Mouse (Mus musculus): Measurements from ENCODE around the gene Acadl.

The Acadl gene

DNA sequence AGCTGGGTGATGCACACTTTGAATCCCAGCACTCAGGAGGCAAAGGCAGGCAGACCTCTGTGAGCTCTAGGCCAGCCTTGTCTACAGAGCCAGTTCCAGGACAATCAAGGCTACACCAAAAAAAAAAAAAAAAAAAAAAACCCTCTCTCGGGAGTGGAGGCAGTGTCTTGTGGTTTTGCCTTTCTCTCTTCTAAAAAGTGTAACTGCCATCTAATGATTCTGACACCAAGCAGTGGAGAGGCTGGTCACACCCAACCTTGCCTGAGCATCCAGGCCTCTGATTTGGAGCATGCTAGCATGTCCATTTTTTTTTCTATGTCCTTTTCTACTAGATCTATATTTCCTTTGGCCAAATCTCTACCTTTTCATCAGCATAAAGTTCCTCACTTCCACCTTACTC, 23.9 kb downstream of the Acadl start:
- DNase-seq (ENCODE audit: low read depth): no peak

DNA sequence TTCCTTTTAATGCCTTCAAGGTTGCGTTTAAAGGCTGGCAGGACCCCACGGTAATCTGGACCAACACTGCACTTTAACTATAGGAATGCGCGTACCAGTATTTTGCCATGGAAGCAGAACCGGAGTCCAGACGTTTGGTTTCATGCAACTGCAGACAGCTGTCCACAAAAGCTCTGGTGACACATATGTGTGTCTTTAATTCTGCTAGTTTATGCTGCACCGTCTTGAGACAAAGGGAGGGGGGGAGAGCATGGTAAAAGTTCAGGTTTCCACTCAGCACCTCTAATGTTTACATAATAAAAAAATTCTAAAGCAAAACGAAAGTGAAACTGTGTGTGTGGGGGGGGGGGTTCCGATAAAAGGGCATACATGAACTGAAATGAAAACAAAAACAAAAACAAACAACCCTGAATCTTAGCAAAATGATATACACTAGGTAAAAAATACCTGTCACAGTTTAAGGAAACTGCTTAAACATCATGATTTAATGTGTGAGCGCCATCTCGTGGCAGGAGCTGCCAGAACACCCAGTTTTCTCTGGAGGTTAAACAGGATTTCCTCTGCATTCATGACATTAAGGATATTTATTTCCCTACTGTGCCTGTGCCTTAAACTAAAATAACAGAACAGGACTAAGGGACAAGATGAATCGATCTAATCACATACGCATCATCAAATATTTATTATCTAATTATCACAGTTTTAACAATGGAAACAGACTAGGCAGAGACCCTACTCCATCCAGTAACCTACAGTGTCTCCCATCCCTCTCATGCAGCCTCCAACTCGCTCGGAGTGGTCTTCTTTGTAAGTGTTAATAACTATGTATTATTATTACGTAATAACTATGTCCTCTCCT, 24.7 kb downstream of the Acadl start:
- no peak for DNase-seq (ENCODE audit: low read depth)

DNA sequence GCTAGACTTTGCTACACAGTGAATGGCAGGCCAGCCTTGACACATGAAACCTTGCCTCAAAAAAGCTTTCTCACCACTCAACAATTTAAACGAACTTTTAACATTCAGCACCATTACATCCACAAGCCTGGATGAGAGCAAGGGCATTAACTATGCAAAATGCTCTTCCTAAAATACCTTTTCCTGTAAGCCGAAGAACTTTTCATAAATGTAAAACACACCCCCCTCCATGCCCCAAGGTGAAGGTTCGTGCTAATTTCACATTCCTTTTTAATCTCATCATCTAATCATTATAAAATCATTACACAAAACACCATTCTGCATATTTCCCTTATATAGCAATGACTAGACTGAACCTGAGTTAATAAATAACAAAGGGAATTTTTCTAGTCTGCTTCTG, 25.9 kb downstream of the Acadl start:
- no peak for DNase-seq (ENCODE audit: low read depth)

DNA sequence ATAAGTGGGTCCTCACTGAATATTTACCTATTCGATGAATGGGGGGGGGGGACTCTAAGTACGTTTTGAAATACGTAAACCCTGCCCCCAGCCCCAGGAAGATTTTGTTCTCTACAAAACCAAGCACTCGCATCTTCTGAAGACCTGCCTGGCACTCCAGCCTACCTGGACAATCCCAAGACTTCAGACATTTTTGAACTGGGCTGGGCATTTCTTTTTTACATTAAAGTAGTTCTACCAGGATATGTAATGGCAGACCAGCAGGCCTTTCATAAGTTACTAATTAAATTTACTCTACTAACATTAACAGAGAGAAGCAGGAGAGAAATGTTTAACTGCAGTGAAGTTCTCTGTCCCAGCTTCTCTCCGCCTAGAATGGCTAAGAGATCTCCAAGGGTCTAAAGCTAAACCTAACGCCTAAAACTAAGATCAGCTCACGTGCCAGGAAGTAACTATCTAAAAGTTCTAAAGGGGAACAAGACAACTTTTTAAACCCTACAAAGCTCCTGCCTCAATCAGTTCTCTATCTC, 30.4 kb downstream of the Acadl start:
- no peak for DNase-seq (ENCODE audit: low read depth)

DNA sequence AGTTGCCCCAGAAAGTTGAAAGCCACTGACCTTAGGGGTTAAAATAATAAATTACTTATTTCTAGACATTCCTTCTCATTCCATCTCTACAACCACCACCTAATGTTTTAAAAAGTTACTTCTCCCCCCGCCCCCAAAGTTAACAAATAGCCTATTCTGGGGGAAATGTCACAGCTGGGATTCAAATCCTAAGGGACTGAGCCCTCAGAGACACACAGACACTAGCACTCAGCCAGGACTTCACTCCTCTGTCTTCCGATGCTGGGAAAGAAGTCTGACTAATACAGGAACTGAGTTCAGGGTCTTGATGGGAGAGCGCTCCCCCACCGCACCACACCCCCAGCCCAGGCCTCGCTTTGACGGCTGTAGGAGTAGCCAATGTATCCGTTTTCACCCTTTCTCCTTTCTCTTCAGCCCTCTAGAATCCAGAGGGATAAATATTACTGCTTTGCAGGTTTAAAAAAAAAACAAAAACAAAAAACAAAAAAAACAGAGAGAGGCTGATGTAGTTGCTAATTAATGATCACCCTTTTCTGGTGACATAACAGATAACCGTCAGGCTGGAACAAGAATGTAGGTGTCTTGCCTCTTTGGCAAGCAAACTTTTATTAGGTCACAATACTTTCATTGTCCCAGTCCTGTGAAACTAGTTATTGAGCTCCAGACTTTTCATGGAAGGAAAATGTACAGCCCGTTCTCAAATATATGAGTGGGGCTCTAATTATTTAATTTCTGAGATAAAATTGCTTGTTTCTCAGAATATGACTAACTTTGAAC, 31.1 kb downstream of the Acadl start:
- DNase-seq (ENCODE audit: low read depth): no peak

DNA sequence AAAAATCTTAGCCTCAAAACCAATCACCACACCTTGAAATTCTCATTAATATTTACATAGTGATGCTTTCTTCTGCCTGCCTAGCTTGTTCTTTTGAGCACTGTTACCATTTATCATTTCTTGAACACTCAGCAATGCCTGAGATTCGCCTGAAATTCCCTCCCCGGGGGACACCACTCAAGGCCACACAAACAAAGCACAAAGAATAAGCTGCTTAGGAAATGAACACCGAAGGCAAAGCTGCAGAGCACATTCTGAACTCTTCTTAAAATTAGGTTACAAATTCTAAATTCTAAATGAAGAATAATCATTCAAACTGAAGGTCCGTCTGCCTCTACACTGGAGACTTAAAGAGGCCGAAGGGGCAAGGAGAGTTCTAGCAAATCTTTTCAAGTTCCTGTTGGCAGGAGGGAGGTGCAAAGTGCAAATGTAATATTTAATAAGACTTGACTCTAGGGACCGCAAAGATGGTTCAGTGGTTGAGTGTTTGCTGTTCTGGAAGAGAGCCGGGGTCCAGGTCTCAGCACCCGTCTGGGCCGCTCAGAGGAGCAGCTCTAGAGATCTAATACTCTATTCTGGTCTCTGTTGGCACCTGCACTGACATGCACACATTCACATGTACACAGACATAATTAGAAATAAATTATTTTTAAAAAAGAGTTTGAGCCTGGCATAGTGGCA, 33.5 kb downstream of the Acadl start:
- DNase-seq (ENCODE audit: low read depth): no peak

DNA sequence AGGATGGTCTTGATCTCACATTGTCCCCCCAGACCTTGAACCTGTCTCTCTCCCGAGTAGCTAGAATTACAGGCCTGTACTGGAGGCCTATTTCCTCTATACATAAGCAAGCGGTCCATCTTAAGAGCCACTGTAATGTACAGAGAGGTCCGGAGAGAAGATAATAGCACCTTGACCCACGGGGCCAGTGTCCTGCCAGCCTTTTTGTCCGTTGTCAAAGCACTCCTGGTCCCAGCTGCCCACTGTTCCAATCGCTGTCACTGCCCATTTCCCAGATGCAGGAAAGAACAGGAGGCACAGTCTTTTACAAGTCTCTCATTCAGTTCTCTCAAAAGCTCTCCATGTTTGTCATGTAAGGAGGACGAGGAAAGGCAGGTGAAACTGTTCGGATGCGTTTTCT, 41.1 kb downstream of the Acadl start:
- no peak for DNase-seq (ENCODE audit: low read depth)

DNA sequence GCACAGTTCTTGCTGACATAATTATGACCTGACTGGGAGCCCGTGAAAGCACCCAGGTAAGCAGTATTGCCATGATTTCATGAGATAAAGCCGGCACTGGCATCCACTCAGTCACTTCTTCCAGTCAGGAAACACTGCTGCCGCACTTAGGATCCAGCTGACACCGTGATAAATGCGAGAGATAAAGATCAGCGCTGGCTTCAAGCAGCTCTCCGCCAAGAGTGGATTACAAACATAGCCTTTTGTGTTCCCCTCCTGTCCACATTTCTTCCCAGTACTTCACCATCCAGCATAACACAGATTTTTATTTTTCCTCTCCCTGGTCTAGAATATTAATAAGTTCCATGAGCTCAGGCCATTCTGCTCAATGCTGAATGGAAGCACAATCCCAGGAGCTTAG, 42.8 kb downstream of the Acadl start:
- no peak for DNase-seq (ENCODE audit: low read depth)

DNA sequence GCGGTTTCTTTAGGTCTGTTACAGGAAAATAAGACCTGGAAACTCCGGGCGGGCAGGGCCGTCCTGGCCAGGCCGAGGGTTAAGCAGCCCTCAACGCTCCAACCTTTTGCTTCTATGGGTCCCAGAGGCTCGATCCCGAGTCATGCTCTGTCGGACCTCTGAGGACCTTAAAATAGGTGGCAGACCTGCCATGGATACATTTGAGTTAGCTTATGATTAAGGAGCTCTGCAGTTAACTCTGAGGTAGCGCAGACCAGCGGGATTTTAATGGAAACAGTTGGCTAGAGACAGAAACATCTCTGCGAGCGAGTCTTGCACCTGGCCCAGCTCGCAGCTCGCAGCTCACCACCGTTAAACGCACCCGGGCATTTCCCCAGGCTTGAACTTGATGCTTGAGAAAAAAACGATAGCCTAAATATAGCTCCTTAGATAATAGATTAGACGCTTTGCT, 45.2 kb downstream of the Acadl start:
- DNase-seq (ENCODE audit: low read depth): peak; percentile 18

DNA sequence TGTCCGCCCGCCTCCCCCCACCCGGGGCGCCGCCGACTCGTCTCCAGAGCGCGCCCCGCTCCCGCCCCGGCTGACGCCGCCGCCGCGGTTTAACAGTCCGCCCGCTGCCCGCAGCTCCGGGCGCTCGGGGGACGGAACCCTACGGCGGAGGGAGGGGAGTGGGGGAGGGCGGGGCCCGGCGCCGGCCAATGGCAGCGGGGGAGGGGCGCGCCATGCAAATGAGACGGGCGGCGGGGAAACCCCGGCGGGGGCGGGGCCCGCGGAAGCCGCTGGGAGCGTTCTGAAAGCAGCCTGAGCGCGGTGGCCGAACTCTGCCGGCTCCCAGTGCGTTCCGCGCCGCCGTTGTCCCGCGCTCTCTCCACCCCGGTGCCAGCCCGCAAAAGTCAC, 45.6 kb downstream of the Acadl start, which contains the start of gene Kansl1l:
Gene Kansl1l, minus strand, starts transcription at position 110 of the 387 bp plus-strand sequence.
- peak; percentile 79 for DNase-seq (ENCODE audit: low read depth)

DNA sequence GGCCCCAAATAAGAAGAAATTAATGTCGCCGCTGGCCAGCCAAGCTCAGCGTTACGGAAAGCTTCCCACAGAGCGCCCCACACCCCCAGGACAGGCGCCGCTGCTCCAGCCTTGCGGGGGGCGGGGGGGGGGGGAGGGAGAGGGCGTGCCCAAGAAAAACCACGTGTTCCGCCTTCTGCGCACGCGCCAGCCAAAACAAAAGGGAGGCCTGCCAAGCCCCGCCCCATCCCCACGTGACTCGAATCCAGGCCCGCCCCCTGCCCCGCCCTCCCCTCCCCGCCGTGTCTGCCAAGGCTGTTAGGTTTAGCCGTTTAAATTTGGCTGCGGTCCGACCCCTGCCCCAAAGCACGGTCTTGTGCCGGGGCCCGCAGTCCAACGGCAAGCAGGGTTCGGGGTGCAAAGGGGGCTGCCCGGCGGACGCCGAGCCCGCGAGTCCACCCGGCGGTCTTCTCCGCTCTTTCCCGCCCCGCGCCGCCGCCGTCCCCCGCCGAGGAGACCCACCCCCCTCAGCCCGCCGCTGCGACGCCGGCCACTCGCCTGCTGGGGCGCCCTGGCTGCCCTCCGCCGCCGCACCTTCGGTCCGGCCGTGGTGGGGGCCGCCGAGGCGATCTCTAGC, 46.1 kb downstream of the Acadl start:
- DNase-seq (ENCODE audit: low read depth): peak; percentile 75

DNA sequence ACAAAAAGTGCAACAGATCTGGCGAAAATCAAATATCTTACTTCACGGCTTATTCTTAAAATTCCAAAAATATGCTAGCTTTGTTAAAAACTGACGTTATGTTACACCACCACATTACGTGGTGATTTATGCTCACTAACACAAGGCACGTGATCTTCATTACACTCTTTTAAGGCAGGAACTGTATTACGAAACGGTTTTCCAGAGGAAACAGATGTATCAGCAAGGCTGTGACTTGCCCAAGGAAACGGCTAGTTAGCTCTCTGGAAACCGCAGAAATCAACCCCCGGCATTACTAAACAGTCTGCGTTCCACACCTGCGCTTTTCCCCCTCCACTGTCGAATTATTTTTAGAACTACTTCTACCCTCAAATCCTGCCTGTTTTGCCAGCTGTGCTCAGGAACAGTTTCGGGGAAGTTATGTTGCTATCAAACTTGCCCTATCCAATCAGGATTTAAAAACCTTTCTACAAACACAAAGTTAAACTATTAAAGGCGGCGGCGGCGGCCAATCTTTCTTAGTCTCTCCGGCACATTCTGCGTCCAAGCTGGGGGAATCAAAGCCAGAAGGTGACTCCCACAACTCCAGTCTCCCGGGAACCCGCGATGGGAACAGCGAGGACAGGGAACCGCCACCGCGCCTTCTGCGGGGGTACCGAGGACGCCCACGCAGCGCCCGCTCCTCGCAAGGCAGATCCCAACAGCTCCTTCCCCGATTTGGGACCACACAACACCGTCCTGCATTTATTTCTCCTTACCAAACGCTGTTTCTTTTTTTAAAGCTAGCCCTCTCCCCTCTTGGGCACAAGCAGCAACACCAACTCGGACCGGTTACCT, 46.9 kb downstream of the Acadl start:
- peak; percentile 67 for DNase-seq (ENCODE audit: low read depth)

DNA sequence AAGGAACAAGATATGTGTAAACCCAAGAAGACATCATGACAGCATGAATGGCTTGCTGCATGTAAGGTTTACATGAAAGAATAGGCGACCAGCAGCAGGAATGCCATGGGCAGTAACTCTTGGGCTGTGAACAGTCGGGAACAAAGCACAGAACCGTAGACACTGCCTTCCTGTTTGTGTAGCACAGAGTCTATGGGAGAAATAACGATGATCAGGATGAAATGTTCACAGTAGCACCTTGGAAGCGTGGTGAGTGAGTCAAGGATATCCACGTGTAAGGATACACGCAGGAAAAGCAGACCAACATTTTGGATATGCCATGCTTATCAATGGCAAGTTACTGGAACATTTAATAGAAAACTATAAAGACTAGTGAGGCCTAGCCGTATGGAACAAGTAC, 48.3 kb downstream of the Acadl start:
- no peak for DNase-seq (ENCODE audit: low read depth)

DNA sequence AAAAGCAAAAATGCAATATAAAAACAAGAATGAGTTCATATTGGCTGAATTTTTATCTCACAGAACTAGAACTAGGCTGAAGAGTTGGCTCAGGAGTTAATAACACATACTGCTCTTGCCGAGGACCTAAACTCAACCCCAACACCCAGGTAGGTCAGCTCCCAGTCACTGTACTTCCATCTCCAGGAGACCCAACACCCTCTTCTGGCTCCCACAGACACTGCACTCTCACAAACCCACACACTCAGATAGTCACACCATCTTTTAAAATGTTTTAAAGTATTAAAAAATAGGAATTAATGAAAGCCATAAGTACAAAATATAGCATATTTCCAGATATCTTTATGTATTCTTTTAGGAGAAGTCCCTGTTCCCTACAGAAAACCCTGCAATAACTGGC, 49.9 kb downstream of the Acadl start:
- DNase-seq (ENCODE audit: low read depth): no peak

DNA sequence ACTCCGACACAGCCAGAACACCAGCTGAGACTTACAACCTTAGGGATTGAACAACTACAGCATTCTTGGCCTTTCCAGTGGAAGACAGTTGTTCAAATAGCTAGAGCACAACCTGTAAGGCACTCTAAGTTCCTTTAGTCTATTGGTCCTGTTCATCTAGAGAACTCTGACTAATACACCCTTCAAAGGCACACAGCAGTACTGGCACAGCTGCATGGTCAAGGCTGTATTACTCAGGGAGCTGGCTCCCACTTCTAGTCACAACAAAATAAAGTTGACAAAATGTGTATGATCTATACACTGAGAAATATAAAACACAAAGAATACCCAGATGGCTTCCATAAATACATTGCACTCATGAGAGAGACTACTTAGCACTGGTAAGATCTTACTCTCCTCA, 56.3 kb downstream of the Acadl start:
- no peak for DNase-seq (ENCODE audit: low read depth)

DNA sequence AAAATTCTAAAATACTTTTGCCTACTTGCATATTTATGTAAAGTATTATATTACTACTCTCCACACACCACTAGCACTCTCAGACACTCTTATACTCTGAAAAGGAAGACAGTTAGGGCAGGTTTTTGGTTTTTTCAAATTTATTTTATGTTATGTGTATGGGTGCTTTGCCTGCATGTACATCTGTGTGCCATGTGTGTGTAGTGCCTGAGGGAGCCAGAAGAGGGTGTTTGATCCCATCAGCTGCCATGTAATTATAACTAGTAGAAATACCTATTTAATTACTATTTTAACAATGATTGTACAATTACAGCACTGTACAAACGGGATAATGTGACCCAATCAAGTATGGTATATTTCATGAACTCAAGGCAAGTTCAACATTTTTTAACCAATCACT, 57.7 kb downstream of the Acadl start:
- DNase-seq (ENCODE audit: low read depth): no peak

DNA sequence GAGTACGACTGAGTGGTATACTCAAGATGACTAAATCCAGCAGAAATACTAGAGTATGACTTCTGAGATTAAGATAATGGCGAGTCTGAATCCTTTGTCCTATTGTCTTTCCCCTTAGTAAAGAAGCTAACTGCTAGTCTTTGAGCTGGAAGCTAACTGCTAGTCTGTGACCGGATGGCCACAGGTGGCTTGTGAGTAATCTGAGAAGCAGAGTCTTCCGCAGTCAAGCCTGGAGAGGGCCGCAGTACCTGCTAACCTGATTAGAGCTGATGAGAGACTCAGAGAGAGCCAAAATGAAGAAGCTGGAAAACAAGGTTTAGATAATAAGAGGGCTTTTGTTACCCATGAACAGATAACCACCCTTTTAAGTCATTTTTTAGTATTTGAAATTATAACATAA, 58.4 kb downstream of the Acadl start:
- DNase-seq (ENCODE audit: low read depth): no peak

DNA sequence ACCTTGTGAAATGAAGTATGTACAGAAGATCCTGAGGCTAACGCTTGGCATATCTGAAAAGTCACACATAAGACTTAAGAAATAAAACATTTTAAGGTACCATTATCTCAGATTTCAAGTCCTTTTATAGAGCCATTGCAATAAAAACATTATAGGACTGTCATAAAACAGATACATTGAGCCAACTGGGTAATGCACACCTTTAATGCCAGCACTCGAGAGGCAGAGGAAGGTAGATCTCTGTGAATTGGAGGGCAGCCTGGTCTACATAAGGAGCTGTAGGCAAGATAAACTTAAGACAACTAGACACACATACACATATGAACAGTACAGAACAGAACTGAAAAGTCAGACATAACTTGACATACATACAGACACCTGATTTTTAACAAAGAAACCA, 65.1 kb downstream of the Acadl start:
- DNase-seq (ENCODE audit: low read depth): no peak

DNA sequence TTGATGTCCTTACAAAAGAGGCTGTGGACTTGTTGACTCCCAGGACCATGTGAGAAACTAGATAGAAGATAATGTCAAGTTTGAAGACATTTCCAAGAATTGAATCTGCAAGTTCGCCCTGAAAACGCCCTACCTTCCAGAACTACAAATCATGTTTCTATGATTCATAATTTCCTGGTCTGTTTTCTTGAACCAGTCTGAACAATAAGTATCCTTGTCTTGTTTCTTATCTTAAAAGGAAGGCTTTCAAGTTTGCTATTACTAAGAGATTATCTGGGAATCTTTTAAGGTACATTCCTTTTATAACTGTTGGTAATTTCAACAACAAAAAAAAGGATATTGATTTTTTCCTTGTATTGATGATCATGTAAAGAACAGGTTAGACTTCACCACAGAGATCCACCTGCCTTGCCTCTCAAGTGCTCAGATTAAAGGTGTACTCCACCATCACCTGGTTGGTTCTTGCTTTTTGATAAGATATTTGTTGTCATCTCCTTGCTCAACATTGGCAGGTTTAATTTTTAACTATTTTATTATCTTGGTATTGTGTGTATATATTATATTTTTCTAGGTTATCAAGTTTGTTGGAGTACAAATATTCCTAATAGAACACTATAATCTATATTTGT, 70.1 kb downstream of the Acadl start:
- DNase-seq (ENCODE audit: low read depth): no peak

DNA sequence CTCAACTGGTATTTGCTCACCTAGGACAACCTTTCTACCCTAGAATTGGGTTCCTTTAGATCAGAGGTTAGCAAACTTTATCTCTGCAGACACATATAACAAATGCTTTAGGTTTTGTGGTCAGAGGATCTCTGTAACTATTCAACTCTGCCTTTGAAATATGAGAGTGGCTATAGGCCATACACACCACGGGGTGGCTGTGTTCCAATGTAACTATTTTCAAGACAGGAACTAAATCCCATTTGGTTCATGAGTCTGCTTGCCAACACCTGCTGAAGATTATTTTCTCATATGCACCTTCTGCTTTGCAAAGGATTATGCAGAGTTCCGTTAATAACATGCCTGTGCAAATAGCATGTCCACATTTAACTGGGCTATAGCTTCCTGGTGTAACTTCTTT, 80.8 kb downstream of the Acadl start:
- no peak for DNase-seq (ENCODE audit: low read depth)

DNA sequence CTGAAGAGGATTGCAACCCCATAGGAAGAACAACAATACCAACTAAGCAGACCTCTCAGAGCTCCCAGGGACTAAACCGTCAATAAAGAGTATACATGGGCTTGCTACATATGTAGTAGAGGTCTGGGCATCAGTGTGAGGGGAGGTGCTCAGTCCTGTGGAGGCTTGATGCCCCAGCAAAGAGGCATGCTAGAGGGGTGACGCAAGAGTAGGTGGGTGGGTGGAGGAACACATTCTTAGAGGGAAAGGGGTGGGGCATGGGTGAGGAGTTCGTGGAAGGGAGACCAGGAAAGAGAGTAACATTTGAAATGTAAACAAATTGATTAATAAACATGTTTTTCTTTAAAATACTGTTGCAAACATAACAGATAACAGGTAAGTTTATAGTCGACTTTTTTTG, 82.0 kb downstream of the Acadl start:
- DNase-seq (ENCODE audit: low read depth): no peak

Data from c-Kit-positive CD71-negative TER-119-negative erythroid progenitor cells, embryonic 14.5 days (primary cell).